17 mouse cellular contexts compared by ENCODE assay signal in the genomic region with DNA sequence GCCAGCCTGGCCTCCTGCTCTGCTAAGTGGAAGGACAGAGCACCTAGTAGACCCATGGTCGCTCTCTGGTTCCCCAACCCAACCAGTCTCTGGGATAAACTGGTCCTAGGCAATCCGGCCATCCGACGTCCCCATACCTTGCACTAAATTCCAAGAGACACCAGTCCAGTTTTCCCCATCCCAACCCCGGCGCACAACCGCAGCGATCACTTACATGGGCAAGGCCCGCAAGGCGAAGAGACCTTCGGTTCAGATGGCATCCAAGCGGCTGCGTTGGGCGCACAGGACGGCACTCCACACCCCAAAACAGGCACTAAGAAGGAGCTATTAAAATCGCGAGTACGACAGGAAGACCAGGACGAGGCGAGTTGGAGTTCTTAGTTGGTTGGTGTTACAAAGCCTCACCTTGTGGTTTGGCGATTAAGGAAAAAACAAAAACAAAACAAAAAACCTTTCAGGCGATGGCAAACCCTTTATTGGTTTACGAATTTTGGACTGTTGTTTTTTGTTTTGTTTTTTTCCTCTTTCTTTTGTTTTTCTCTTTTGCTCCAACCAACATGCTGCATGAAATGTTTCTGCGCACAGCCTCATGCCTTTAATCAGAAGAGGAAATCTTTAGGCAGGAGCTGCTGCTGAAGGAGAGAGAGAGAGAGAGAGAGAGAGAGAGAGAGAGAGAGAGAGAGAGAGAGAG. TPM values are rescaled to one million over a fixed set of nuclear protein-coding genes. Genes with fewer than 3 reads are reported as not detected.
DNase-seq lines count a peak whose midpoint lies in the region; ATAC-seq and TF ChIP-seq lines count a peak whose summit lies in the region.
"Had no signal": no experiment of that assay in that cellular context is flagged by ENCODE, and none has a peak within 500 bp of the region (broad histone marks: within the 10 kb centered on the region; RNA-seq: fewer than 3 reads in every experiment).

No protein-coding gene starts in this region.

- TF ChIP-seq POLR2A in kidney, adult 2 months (IDR thresholded peaks at IDR 0.05; ENCODE audit: low read depth, low read length), result no peak

- TF ChIP-seq CTCF in kidney, adult 2 months (conservative IDR thresholded peaks at IDR 0.05; ENCODE audit: insufficient read depth, insufficient read length, low read depth, low read length), result no peak

- WGBS in kidney, adult 2 months, result 13% methylated on average over 24 of the region's 24 CpGs
- 2% methylated on average over 24 of the region's 24 CpGs for WGBS in forebrain, embryonic 13.5 days
- 3% methylated on average over 24 of the region's 24 CpGs for WGBS in midbrain, embryonic 16.5 days

- H3K4me2 ChIP-seq in forebrain, embryonic 13.5 days, result peak overlapping the region; percentile 77
- peak overlapping the region; percentile 28 for H3K4me2 ChIP-seq in midbrain, embryonic 16.5 days (ENCODE audit: low read length)

- peak; percentile 3 for DNase-seq in kidney, adult 2 months
- DNase-seq in kidney, postnatal 10 days, result no peak
- peak; percentile 45 for DNase-seq in embryo, embryonic 11 days
- no peak for DNase-seq in spleen, postnatal 4 days (ENCODE audit: low spot score in 2 of 2)
- no peak for DNase-seq in right cerebral cortex, postnatal 10 days (ENCODE audit: low spot score in 2 of 2)
- no peak for DNase-seq in layer of hippocampus, adult 8-10 months (ENCODE audit: low spot score in 2 of 2)
- DNase-seq: adrenal gland, postnatal 25 days; kidney, adult 9 months; layer of hippocampus, postnatal 36 days had no signal

- no peaks in the 10 kb centered on the region for H3K9me3 ChIP-seq in forebrain, embryonic 13.5 days (replicated peaks)
- H3K9me3 ChIP-seq in midbrain, embryonic 16.5 days (replicated peaks; ENCODE audit: control insufficient read depth, low read length, poor library complexity, severe bottlenecking), result no peaks in the 10 kb centered on the region
- H3K9me3 ChIP-seq: liver, embryonic 15.5 days had no signal

- H3K36me3 ChIP-seq in kidney, adult 2 months (ENCODE audit: control insufficient read depth, insufficient read depth, low read length), result no peaks in the 10 kb centered on the region
- no peaks in the 10 kb centered on the region for H3K36me3 ChIP-seq in forebrain, embryonic 13.5 days (ENCODE audit: poor library complexity, severe bottlenecking)
- H3K36me3 ChIP-seq in midbrain, embryonic 16.5 days (ENCODE audit: control insufficient read depth, insufficient read depth, low read length), result no peaks in the 10 kb centered on the region
- H3K36me3 ChIP-seq: liver, embryonic 15.5 days had no signal

- peaks cover 6% of the 10 kb centered on the region for H3K27me3 ChIP-seq in kidney, adult 2 months (replicated peaks; ENCODE audit: control insufficient read depth, insufficient read depth, low read length)
- H3K27me3 ChIP-seq in forebrain, embryonic 13.5 days, result peaks cover 95% of the 10 kb centered on the region
- H3K27me3 ChIP-seq in midbrain, embryonic 16.5 days (ENCODE audit: control insufficient read depth, insufficient read depth, low read depth, low read length), result peaks cover 82% of the 10 kb centered on the region

- peak overlapping the region; percentile 87 for H3K9ac ChIP-seq in forebrain, embryonic 13.5 days
- no peak overlapping the region for H3K9ac ChIP-seq in midbrain, embryonic 16.5 days (ENCODE audit: low read depth, low read length)
- H3K9ac ChIP-seq: liver, embryonic 15.5 days had no signal

- no peak overlapping the region for H3K4me3 ChIP-seq in kidney, adult 2 months (ENCODE audit: insufficient read depth, low read depth, low read length)
- peak overlapping the region; percentile 60 for H3K4me3 ChIP-seq in forebrain, embryonic 13.5 days
- peak overlapping the region; percentile 9; the same call in 1 of the 2 replicates for H3K4me3 ChIP-seq in midbrain, embryonic 16.5 days (ENCODE audit: low read depth, low read length)
- H3K4me3 ChIP-seq: liver, embryonic 15.5 days had no signal

- H3K4me1 ChIP-seq in kidney, adult 2 months (ENCODE audit: control insufficient read depth, insufficient read depth, low read length), result no peaks in the 10 kb centered on the region
- peaks cover 47% of the 10 kb centered on the region for H3K4me1 ChIP-seq in forebrain, embryonic 13.5 days
- peaks cover 8% of the 10 kb centered on the region; the same call in 1 of the 2 replicates for H3K4me1 ChIP-seq in midbrain, embryonic 16.5 days (ENCODE audit: control insufficient read depth, insufficient read depth, low read length)

- no peak for ATAC-seq in forebrain, embryonic 13.5 days
- ATAC-seq in midbrain, embryonic 16.5 days, result no peak
- ATAC-seq: CD4-positive, CD25-positive, alpha-beta regulatory T cell, adult 4 months had no signal

- no peak overlapping the region for H3K27ac ChIP-seq in kidney, adult 2 months (ENCODE audit: insufficient read depth, low read depth, low read length)
- H3K27ac ChIP-seq in forebrain, embryonic 13.5 days, result peak overlapping the region; percentile 98
- H3K27ac ChIP-seq in midbrain, embryonic 16.5 days (ENCODE audit: low read length), result no peak overlapping the region
- H3K27ac ChIP-seq: liver, embryonic 15.5 days had no signal

RNA-seq across cellular contexts. Expression of gene Dlx1, which starts 0.4 kb away (rescaled TPM):
- polyA plus RNA-seq in kidney, adult 2 months (2012; rRNA removed), result 0.16 TPM in 1 of 2 replicates, not detected in the other
- polyA plus RNA-seq in forebrain, embryonic 13.5 days (2015; fragmentation: Nextera tagmentation; extraction: Ambion mirVana), result 278 and 287 TPM in 2 replicates
- 31.5 and 55.5 TPM in 2 replicates for polyA plus RNA-seq in midbrain, embryonic 16.5 days (2015; fragmentation: Nextera tagmentation; extraction: Ambion mirVana)
- total RNA-seq in layer of hippocampus, adult 8-10 months (2022), result 10 to 100 TPM; 14.0 to 16.3 (median 15.2) TPM
- total RNA-seq: megakaryocyte-erythroid progenitor cell, adult 5-6 weeks had no signal
- polyA plus RNA-seq: CD4-positive, CD25-positive, alpha-beta regulatory T cell, adult 4 months; gonadal fat pad, adult 2 months had no signal

RNA-seq across cellular contexts. Expression of gene Dlx2, which starts 19.1 kb away (rescaled TPM):
- not detected in 2 replicates for polyA plus RNA-seq in kidney, adult 2 months (2012; rRNA removed)
- polyA plus RNA-seq in forebrain, embryonic 13.5 days (2015; fragmentation: Nextera tagmentation; extraction: Ambion mirVana), result 71.0 and 83.2 TPM in 2 replicates
- 4.5 and 10.9 TPM in 2 replicates for polyA plus RNA-seq in midbrain, embryonic 16.5 days (2015; fragmentation: Nextera tagmentation; extraction: Ambion mirVana)
- total RNA-seq in layer of hippocampus, adult 8-10 months (2022), result 1 to 10 TPM; 3.6 to 4.9 (median 4.7) TPM
- total RNA-seq: heart, postnatal 36 days; megakaryocyte-erythroid progenitor cell, adult 5-6 weeks had no signal
- polyA plus RNA-seq: CD4-positive, CD25-positive, alpha-beta regulatory T cell, adult 4 months; cerebellum, adult 2 months; gonadal fat pad, adult 2 months had no signal

Comparison
In these comparisons a context has a peak if more than half of its experiments do, and no peak if none do; other contexts are left out.
1. DNase-seq: peak in kidney, adult 2 months (single experiment) and embryo, embryonic 11 days (single experiment); none in kidney, postnatal 10 days (single experiment), spleen, postnatal 4 days (0 of 2), right cerebral cortex, postnatal 10 days (0 of 2) and layer of hippocampus, adult 8-10 months (0 of 2).
2. RNA of gene Dlx1, which starts 0.4 kb away (polyA plus RNA-seq): 278 to 287 TPM in forebrain, embryonic 13.5 days and 31.5 to 55.5 TPM in midbrain, embryonic 16.5 days; 0.16 TPM in kidney, adult 2 months; every median in the first group is over 10 times any median in the second.